Mouse (Mus musculus): ENCODE data around the gene Pitpnm1. TPM values are rescaled to one million over a fixed set of nuclear protein-coding genes. Genes with fewer than 3 reads are reported as not detected.
"Not testable (repeated sequence)": the region's sequence is repeated elsewhere in the genome, so short reads cannot be mapped to it uniquely, and the experiment has no call there.

The Pitpnm1 gene
- total RNA-seq, 1 experiment from 2014 or later: 132 TPM

DNA sequence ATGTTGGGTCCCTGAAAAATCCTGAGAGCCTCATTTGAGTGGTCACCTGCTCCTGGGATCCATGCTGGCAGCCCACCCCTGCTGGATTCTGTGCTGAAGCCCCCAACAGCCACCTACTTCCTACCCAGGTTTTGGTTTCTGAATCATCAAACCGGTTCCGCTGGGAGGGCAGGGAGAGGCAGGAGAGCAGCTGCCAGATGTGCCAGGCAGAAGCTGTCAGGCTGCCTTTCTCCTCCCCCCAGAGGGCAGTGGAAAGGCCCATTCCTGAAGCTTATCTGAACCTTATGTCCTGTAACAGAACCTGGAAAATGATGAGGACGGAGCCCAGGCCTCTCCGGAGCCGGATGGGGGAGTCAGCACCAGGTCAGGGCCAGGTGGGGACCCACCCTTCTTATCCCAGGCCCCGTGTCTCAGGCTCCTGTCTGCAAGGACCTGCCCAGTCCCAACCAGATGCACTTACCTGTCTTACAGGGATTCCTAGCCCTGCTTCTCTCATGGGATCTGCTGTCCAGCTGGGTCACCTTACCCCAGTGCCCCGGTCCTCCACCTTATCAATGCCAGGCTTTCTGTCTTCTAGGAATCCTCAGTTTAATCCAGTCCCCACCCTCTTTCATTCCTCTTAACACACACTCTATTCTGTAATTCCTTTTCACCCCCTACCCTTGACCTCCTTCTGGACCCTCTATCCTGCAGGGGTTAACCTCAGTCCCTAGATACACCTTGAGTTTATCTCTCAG is 27.1 kb downstream of the Pitpnm1 start:
- no peak for ATAC-seq (ENCODE audit: extremely low read depth, insufficient number of reproducible peaks, low FRiP score, poor library complexity, severe bottlenecking)

DNA sequence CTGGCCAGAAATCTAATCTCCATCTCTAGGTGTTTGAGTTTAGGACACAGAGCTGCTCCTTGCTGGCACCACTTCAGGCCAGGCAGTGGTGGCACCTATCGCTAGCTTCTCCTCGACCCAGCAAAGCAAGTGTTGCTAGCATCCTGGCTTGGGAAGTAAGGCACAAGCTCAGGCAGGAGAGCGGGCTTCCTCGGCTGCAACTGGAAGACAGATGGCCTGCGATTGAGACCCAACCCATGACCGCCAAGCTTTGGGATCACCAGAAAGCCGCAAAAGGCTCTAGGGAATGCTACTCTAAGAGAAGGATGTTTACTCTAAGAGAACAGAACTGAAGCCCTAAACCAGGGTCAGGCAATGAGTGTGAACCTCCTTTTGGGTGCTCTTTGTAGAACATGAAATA is 29.7 kb downstream of the Pitpnm1 start:
- ATAC-seq (ENCODE audit: extremely low read depth, insufficient number of reproducible peaks, low FRiP score, poor library complexity, severe bottlenecking): no peak

DNA sequence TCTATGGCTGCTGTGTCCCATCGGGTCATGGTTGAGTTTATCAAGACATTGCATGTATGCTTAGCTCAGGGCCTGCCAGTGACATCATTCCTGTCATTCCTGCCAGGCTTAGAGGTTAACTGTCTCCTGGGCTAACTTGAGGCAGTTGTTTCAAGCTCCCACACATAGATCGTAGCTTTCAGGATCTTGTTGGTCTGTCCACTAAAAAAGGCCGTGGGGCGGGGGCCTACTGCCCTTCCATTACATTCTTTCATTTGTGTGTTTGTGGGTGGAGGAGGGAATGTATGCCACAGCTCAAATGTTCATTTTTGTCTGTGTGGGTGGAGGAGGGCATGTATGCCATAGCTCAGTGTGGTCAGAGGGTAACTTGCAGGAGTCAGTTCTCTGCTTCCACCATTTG is 30.3 kb downstream of the Pitpnm1 start:
- no peak for ATAC-seq (ENCODE audit: extremely low read depth, insufficient number of reproducible peaks, low FRiP score, poor library complexity, severe bottlenecking)

DNA sequence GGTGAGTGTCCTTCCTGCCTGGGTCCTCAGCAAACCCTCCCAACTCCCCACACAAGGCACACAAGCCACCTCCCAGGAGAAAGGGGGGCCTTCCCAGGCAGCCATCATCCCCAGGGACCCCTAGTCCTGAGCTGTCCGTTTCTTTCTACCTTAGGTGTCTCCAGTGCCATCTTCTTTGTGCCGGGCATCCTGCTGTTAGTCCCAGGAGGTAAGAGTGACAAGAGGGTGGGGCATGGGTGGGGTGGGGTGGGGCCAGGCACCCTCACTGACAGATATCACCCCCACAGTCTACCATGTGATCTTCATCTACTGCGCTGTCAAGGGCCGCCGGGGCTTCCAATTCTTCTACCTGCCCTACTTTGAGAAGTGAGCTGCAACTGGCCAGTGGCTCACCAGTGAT is 31.3 kb downstream of the Pitpnm1 start:
- no peak for ATAC-seq (ENCODE audit: extremely low read depth, insufficient number of reproducible peaks, low FRiP score, poor library complexity, severe bottlenecking)

DNA sequence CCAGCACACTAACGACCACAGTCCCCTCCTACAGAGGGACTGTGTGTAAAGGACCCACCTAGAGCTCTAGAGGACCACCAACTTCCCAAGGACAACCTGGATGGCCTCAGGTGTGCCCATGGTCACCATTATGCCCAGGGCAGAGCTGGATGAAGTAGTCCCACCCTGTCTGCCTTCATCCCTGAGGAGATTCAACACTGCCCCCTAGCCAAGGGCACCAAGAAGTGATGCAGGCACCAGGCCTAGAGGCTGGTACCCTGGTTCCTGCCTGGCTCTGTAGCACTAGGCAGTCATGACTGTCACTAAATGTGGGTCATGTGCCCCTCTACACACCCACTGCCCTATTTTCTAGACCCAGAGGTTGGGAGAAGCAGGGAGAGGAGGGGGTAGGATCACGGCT is 32.0 kb downstream of the Pitpnm1 start:
- no peak for ATAC-seq (ENCODE audit: extremely low read depth, insufficient number of reproducible peaks, low FRiP score, poor library complexity, severe bottlenecking)

DNA sequence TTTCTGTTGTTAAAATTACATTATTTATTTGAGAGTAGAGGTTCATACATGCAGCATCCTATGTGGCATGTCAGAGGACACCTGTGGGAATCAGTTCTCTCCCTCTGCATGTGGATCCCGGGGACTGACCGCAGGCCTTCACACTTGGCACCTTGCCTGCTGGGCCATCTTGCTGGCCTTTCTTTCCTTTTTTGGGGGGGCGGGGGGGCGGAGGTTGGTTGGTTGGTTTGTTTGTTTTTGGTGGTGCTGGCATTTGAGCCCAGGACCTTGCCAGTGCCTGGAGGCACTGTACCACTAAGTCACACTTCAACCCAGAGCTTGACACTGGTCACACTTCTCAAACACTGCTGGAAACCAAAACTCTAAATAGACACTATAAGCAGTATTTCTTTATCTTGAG is 34.6 kb downstream of the Pitpnm1 start:
- no peak for ATAC-seq (ENCODE audit: extremely low read depth, insufficient number of reproducible peaks, low FRiP score, poor library complexity, severe bottlenecking)

DNA sequence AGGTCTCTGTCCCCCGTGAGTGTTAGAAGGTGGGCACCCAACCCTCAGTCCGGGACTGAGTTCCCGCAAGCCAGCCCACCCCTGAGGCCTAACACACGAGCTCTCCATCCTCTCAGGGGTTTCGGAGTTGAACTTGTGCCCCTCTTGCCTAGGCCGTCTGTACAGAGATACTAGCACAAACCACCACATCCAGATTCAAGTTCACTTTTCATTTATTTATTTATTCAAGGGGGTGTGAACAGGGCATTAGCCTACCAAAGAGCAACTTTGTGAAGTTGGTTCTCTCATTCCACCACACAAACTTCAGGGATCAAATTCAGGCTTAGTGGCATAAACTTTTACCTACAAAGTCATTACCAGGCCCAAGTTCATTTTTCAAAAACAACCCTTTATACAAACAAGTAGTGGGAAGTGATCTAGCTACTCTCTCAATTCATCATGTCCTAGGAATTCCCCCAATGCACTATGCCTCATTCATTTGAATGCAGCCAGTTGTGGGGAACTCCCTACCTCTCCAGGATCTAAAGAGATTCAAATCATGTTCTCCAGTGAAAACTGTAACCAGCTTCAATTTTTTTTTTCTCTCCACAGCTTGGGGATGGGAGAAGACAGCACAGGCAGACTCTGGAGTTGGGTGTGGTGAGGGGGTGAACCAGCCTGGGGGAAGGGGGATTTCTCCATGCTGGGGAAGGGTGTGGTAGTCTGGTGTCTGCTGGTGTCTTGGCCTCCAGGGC is 35.6 kb downstream of the Pitpnm1 start:
- not testable (repeated sequence) for ATAC-seq (ENCODE audit: extremely low read depth, insufficient number of reproducible peaks, low FRiP score, poor library complexity, severe bottlenecking)

DNA sequence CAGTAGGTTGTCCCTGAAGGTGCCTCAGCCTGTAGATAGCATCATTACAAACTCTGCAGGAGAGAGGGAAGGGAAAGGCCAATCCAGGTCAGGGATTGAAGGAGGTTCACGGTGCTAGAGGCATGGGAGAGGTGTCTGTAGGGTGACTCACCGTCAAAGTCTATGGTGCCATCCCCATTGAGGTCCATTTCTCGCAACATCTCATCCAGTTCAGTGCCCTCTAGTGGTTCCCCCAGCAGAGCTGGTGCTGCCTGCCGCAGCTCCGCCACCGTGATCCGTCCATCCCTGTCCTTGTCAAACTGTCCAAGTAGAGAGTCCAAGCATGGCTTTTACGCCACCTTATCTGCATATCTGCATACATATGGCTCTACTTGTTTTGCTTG is 36.2 kb downstream of the Pitpnm1 start:
- ATAC-seq (ENCODE audit: extremely low read depth, insufficient number of reproducible peaks, low FRiP score, poor library complexity, severe bottlenecking): peak; percentile 71

DNA sequence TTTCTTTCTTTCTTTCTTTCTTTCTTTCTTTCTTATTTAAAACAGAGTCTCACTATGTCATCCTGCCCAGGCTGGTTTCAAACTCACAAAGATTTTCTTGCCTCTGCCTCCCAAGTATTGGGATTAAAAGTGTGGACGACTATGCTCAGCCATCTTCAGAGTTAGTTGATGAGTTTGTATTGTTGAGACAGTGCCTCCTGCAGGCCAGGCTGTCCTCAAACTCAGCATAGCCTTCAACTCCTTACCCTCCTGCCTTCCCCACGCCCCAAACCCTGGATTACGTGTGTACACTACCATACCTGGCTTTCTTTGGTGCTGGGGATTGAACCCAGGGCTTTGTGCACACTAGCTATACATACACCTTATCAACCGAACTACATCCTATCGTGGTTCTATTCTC is 36.7 kb downstream of the Pitpnm1 start:
- no peak for ATAC-seq (ENCODE audit: extremely low read depth, insufficient number of reproducible peaks, low FRiP score, poor library complexity, severe bottlenecking)

DNA sequence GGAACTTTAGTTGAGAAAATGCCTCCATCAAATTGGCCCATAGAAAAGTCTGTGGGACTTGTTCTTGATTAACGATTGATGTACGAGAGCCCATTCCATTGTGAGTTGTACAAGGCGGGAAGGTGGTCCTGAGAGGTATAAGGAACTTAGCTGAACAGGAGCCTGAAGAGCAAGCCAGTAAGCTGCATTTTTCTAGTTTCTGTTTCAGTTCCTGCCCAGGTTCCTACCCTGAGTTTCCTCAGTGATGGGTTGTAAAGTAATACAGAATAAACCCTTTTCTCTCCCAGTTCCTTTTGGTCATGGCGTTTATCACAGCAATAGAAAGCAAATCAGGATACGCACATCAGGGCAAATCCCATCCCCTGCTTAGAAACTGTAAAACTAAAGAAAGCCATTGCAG is 38.1 kb downstream of the Pitpnm1 start:
- ATAC-seq (ENCODE audit: extremely low read depth, insufficient number of reproducible peaks, low FRiP score, poor library complexity, severe bottlenecking): peak; percentile 27; the same call in 1 of the 2 replicates

DNA sequence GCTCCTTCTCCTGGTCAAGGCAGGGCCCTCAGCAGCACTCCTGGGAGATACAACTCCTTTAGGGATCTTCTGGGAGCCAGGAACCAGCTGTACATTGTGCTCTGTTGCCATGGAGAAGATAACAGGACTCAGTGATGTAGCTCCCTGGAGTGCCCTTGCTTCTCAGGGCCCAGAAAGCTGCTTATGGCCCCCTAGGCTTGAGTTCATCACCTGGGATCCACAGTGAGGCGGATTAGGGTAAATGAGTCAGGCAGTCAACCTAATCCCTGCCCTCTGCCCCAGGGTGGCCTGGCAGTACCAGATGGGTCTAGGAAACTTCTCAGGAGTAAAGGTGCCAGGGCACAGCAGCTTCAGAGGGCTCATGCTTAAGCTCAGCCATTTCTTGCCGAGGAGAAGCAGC is 39.6 kb downstream of the Pitpnm1 start, which contains the start of gene Gpr152:
TSS of gene Gpr152 (plus strand) at position 342 of the 400 bp plus-strand sequence.
- no peak for ATAC-seq (ENCODE audit: extremely low read depth, insufficient number of reproducible peaks, low FRiP score, poor library complexity, severe bottlenecking)

DNA sequence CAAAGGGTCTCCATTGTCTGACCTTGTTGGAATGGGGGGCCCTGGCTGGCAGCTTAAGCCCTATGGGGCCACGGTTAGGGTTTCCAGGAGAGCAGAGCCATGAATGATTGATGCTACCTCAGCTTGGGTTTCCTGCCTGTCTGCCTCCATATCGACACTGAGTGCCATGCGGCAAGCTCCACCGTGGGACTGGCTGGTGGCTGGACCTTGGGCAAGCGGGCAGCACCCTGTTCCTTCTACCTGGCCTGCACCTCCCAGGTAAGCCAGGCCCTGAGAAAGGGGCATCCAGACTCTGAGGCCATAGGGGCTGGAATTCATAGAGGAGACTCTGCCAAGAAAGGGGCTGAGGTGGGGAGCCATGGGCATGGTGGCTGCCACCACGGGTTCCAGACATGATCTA is 40.3 kb downstream of the Pitpnm1 start:
- no peak for ATAC-seq (ENCODE audit: extremely low read depth, insufficient number of reproducible peaks, low FRiP score, poor library complexity, severe bottlenecking)

DNA sequence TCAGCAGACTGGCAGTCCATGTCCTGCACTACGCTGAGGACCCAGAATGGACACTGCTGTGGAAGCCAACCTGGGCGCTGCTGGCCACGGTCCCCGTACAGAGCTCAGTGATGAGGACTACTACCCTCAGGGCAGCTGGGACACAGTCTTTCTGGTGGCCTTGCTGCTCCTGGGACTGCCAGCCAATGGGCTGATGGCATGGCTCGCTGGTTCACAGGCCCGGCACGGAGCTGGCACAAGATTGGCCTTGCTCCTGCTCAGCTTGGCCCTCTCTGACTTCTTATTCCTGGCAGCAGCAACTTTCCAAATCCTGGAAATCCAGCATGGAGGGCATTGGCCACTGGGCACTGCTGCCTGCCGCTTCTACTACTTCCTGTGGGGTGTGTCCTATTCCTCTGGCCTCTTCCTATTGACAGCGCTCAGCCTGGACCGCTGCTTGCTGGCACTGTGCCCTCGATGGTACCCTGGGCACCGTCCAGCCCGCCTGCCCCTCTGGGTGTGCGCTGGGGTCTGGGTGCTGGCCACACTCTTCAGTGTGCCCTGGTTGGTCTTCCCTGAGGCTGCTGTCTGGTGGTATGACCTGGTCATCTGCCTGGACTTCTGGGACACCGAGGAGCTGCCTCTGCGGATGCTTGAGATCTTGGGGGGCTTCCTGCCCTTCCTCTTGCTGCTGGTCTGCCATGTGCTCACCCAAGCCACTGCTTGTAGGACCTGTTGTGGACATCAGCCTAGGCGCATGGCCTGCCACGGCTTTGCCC is 42.8 kb downstream of the Pitpnm1 start:
- no peak for ATAC-seq (ENCODE audit: extremely low read depth, insufficient number of reproducible peaks, low FRiP score, poor library complexity, severe bottlenecking)

DNA sequence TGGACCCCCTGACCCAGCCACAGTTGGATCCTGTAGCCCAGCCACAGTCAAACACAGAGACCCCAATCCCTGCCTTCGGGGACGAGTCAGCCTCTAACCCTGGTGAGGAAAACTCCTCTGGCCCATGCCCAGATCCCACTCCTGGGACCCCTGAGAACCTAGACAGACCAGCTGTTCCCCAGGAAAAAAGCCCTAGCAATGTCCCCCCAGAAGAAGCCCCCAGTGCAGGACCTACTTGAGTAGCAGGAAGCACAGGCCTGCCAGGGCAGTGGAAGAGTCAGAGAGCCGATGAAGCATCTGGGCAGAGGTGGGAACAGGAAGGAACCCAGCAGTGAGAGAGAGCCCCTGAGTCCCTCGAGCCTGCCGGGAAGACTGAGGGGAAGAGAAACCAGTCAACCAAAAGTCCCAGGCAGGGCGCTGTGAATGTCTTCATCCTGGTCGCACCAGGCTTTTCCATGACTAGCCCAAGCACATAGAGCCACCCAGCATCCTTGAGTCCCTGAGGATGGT is 44.0 kb downstream of the Pitpnm1 start, which contains the start of gene Cabp4:
TSS of gene Cabp4 (minus strand) at position 275 of the 510 bp plus-strand sequence.
- ATAC-seq (ENCODE audit: extremely low read depth, insufficient number of reproducible peaks, low FRiP score, poor library complexity, severe bottlenecking): no peak

DNA sequence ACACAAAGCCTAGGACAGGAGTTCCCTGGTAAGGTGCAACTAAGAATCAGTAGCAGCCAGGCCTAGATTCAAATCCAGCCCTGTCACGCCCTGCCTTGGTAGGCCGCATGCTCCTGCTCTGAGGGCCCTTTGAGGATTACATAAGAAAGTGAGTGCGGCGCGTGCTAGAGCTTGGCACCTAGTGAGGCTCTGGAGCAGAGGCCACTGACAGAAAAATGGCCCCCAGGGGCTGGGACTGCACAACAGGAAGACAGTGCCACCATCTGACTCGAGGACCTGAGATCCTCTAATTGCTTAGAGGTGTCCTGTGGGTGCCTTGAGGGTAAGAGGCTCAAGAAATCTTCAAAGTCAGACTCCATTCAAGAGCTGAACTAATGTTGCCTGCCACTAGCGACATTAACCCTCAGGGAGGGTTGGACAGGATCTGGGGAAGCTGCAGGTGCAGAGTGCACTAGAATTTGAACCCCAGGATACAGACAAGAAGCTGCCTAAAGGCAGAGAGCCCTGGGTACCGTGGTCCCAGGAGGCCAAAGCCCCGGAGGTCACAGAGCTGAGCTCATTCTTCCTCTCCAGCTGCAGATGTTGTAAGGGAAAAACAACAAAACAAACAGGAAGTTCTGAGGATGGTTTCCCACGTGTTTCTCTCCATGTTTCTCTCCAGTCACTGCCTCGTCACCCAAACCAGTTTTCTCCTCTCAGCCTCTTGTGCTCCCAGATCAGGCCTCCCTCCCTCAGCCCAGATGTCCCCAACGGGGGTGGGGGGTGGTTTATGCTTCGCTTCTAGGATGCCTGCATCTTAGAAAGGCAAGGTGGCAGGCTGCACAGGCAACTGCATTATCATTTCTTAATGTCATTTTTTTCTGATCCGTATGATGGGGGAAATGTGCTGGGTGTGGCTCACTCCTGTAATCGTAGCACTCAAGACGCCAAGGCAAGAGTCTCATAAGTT is 45.0 kb downstream of the Pitpnm1 start:
- ATAC-seq (ENCODE audit: extremely low read depth, insufficient number of reproducible peaks, low FRiP score, poor library complexity, severe bottlenecking): no peak

DNA sequence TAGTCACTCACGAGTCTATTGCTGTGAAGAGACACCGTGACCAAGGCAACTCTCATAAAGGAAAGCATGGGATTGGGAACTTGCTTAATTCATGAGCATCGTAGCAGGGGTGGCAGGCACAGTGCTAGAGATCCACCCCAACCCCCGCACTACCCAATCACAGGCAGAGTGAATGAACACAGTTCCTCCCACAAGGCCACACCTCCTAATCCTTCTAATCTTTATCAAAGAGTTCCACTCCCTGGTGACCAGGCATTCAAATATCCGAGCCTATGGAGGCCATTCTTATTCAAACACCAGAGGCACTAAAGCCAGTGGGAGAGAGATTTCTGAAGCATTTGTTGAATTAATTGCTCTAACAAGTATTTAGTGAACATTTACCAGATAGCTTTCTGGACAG is 46.1 kb downstream of the Pitpnm1 start:
- no peak for ATAC-seq (ENCODE audit: extremely low read depth, insufficient number of reproducible peaks, low FRiP score, poor library complexity, severe bottlenecking)

DNA sequence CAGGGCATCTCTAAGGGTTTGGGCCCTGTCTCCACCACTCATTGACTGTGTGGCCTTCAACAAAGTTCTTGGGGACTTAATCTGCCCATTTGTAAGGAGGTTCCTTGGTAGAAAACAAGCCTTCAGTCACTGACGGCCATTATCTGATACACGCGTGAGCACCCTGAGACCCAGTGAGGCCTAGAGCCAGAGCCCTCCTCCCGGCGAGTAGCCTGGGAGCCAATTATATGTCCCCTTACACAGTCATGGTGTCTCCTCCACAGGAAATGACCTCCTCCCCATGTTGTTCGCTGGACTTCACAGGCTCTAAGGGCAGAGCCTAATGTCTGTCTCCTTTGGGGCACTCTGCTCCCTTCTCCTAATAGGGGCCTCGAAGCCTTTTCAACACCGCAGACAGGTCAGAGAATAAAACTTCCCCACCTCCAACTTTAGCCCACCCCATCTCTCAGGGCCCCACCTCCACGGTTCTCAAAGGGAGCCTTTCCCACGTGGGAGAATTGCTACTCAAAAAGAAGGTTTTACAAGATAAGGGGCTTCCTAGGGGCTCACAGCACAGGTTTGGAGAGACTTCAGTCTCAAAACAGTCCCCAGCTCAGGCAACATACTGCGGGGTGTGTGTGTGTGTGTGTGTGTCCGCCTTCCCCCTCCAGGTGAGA is 46.7 kb downstream of the Pitpnm1 start:
- no peak for ATAC-seq (ENCODE audit: extremely low read depth, insufficient number of reproducible peaks, low FRiP score, poor library complexity, severe bottlenecking)

DNA sequence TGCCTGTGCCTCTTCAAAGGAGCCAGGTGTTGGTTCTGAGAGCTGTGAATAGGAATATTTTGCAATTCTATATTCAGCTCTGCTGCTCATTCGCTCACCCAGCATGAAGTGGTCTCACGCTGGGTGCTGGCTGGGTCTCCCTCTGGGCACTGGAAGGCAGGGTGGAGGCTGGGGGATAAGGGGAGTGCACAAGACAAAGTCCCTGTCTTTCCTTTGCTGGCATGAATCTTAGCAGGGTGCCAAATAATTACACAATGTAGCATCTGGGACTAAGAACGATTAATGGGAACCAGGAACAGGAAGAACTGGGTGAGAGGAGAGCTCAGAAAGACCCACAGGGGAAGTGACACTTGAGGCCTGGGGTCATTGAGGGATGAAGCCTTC is 47.2 kb downstream of the Pitpnm1 start:
- ATAC-seq (ENCODE audit: extremely low read depth, insufficient number of reproducible peaks, low FRiP score, poor library complexity, severe bottlenecking): no peak

Measured in neutrophil, adult 5-6 weeks (primary cell).